Mouse (Mus musculus) kidney, adult 2 months (tissue): ENCODE results near the gene 9530077C05Rik.

Experiments used
- CTCF ChIP-seq: fragments of 200-500 bp; conservative IDR thresholded peaks from 2 replicates; pipeline ENCODE4 v1.5.1; 2011; ENCODE audit warnings: low read depth, mild to moderate bottlenecking, control low read depth, low read length, moderate library complexity, mixed read lengths; ENCODE audit not compliant: insufficient read depth, insufficient read length
- POLR2A ChIP-seq: fragments of 200-500 bp; IDR thresholded peaks from one replicate; pipeline ENCODE4 v1.6.1; 2011; ENCODE audit warnings: low read depth, low read length, control low read depth

DNA sequence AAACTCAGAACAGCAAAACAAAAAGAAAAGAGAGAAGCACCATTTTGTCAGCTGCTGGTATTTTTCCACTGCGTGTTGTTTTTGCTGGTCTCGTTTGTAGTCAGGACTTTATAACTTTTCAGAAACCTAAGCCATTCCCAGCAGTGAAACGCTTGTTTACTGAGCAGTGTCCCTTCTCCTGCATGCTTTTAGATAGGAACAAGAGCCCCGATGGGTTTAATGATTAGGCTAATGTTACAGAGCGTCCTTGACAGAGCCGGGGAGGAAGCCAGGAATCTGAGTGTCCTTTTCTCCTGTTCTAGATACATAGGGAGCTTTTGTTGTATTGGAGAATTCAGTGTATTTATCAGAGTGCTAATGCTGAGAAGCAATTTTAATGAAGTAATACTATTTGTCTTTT lies 6.2 kb downstream of the 9530077C05Rik start:
- TF ChIP-seq POLR2A: no peak
- no peak for TF ChIP-seq CTCF
